Mouse (Mus musculus) forebrain, embryonic 11.5 days (tissue): ENCODE measurements around the gene Grb7. TPM values are rescaled to one million over a fixed set of nuclear protein-coding genes. Genes with fewer than 3 reads are reported as not detected.

ENCODE experiments used
- ATAC-seq: fragments of 200-750 bp; cut with Nextera tagmentation; replicated peaks from 2 replicates; pipeline ENCODE4 v1.8.0; 2017; ENCODE audit warnings: moderate TSS enrichment; ENCODE audit not compliant: low FRiP score
- DNase-seq: peaks from one replicate; pipeline ENCODE4 v3.0.0-alpha.2; 2017; ENCODE audit warnings: low spot score
- H3K27ac ChIP-seq: fragments of 300-500 bp; sonication (generic); 2 replicates; pipeline ENCODE4 v1.5.1; 2014; ENCODE audit warnings: low read depth, low read length
- H3K27me3 ChIP-seq: fragments of 300-500 bp; sonication (generic); 2 replicates; pipeline ENCODE4 v1.6.1; 2014; ENCODE audit warnings: mild to moderate bottlenecking, low read length, mixed read lengths; ENCODE audit not compliant: control insufficient read depth, insufficient read depth
- H3K36me3 ChIP-seq: fragments of 300-500 bp; sonication (generic); 2 replicates; pipeline ENCODE4 v1.6.1; 2014; ENCODE audit warnings: mild to moderate bottlenecking, low read length, moderate library complexity, mixed read lengths; ENCODE audit not compliant: control insufficient read depth, insufficient read depth
- H3K4me1 ChIP-seq: fragments of 300-500 bp; sonication (generic); replicated peaks from 2 replicates; pipeline ENCODE4 v1.6.1; 2014; ENCODE audit warnings: low read length, mixed read lengths; ENCODE audit not compliant: control insufficient read depth, insufficient read depth
- H3K4me2 ChIP-seq: fragments of 300-500 bp; sonication (generic); 2 replicates; pipeline ENCODE4 v1.6.1; 2014; ENCODE audit warnings: low read depth, mild to moderate bottlenecking, low read length, moderate library complexity, mixed read lengths; ENCODE audit not compliant: severe bottlenecking
- H3K4me3 ChIP-seq: fragments of 300-500 bp; sonication (generic); 2 replicates; pipeline ENCODE4 v1.5.1; 2014; ENCODE audit warnings: low read depth, low read length
- H3K9ac ChIP-seq: fragments of 300-500 bp; sonication (generic); 2 replicates; pipeline ENCODE4 v1.6.1; 2014; ENCODE audit warnings: low read length
- H3K9me3 ChIP-seq: fragments of 300-500 bp; sonication (generic); 2 replicates; pipeline ENCODE4 v1.6.1; 2016; ENCODE audit warnings: low read length, mixed read lengths; ENCODE audit not compliant: control insufficient read depth
- WGBS: fragments of 180-500 bp; shearing (Covaris S2); extraction: QIAGEN DNeasy Blood & Tissue Kit; methylation state at CpG from one replicate; pipeline ENCODE4 v1.1.7; 2014; 5-methylcytosine and 5-hydroxymethylcytosine counted together
- polyA plus RNA-seq: library from polyadenylated mRNA; unstranded; fragments of >200 nt; fragmentation: Nextera tagmentation; extraction: Ambion mirVana; gene quantifications from 2 replicates; pipeline ENCODE4 v1.2.1, GENCODE M21; 2014

Gene Grb7
- polyA plus RNA-seq, 1 experiment from 2014 or later = 1.9 TPM

GRCm38 (mm10) chr11:98412797-98413301 lies 33.3 kb upstream of the Grb7 start:
- Histone ChIP-seq H3K4me2 (peak overlapping the region; percentile 98), H3K36me3 (no peaks in the 10 kb centered on the region), H3K4me1 (peaks cover 9% of the 10 kb centered on the region; the same call in 1 of the 2 replicates), H3K9me3 (no peaks in the 10 kb centered on the region), H3K4me3 (peak overlapping the region; percentile 77), H3K27me3 (peaks cover 13% of the 10 kb centered on the region; the same call in 1 of the 2 replicates), H3K9ac (peak overlapping the region; percentile 82), H3K27ac (peak overlapping the region; percentile 57; the same call in 1 of the 2 replicates)
- WGBS = under 1% methylated on average over 40 of the region's 40 CpGs
- ATAC-seq (peak; percentile 47), DNase-seq (peak; percentile 81)

GRCm38 (mm10) chr11:98413731-98414130 lies 32.5 kb upstream of the Grb7 start:
- H3K27me3 ChIP-seq = peaks cover 13% of the 10 kb centered on the region; the same call in 1 of the 2 replicates
- no peak overlapping the region for H3K27ac ChIP-seq
- 30% methylated on average over 7 of the region's 7 CpGs for WGBS
- H3K4me1 ChIP-seq = peaks cover 9% of the 10 kb centered on the region; the same call in 1 of the 2 replicates
- peak overlapping the region; percentile 77; the same call in 1 of the 2 replicates for H3K4me3 ChIP-seq
- H3K9me3 ChIP-seq = no peaks in the 10 kb centered on the region
- H3K4me2 ChIP-seq = peak overlapping the region; percentile 98; the same call in 1 of the 2 replicates
- ATAC-seq (no peak), DNase-seq (no peak)
- no peak overlapping the region for H3K9ac ChIP-seq
- H3K36me3 ChIP-seq = no peaks in the 10 kb centered on the region

- DNase-seq = no peak
- H3K9ac ChIP-seq = no peak overlapping the region
- no peak overlapping the region for H3K4me2 ChIP-seq
- H3K4me3 ChIP-seq = no peak overlapping the region
- H3K9me3 ChIP-seq = no peaks in the 10 kb centered on the region
- H3K27me3 ChIP-seq = peaks cover 13% of the 10 kb centered on the region; the same call in 1 of the 2 replicates
- peaks cover 7% of the 10 kb centered on the region; the same call in 1 of the 2 replicates for H3K4me1 ChIP-seq
- ATAC-seq = no peak
- 32% methylated on average over 2 of the region's 2 CpGs for WGBS
- no peaks in the 10 kb centered on the region for H3K36me3 ChIP-seq
- H3K27ac ChIP-seq = no peak overlapping the region
Observed at GRCm38 (mm10) chr11:98414162-98414561, 32.0 kb upstream of the Grb7 start.

GRCm38 (mm10) chr11:98417074-98417473 lies 29.1 kb upstream of the Grb7 start:
- Histone ChIP-seq H3K27me3 (no peaks in the 10 kb centered on the region), H3K27ac (no peak overlapping the region), H3K36me3 (no peaks in the 10 kb centered on the region), H3K4me1 (no peaks in the 10 kb centered on the region), H3K4me3 (no peak overlapping the region), H3K9me3 (no peaks in the 10 kb centered on the region), H3K4me2 (no peak overlapping the region), H3K9ac (no peak overlapping the region)
- DNase-seq = no peak
- no peak for ATAC-seq
- 85% methylated on average over 1 of the region's 1 CpGs for WGBS

GRCm38 (mm10) chr11:98418273-98418672 lies 27.9 kb upstream of the Grb7 start:
- WGBS = 80% methylated on average over 6 of the region's 6 CpGs
- Histone ChIP-seq H3K4me2 (no peak overlapping the region), H3K4me3 (no peak overlapping the region), H3K4me1 (no peaks in the 10 kb centered on the region), H3K36me3 (no peaks in the 10 kb centered on the region), H3K27me3 (no peaks in the 10 kb centered on the region), H3K9ac (no peak overlapping the region), H3K9me3 (no peaks in the 10 kb centered on the region), H3K27ac (no peak overlapping the region)
- ATAC-seq (no peak), DNase-seq (no peak)

- no peaks in the 10 kb centered on the region for H3K36me3 ChIP-seq
- no peaks in the 10 kb centered on the region for H3K27me3 ChIP-seq
- DNase-seq = no peak
- H3K27ac ChIP-seq = no peak overlapping the region
- no peak overlapping the region for H3K4me2 ChIP-seq
- H3K4me3 ChIP-seq = no peak overlapping the region
- H3K9me3 ChIP-seq = no peaks in the 10 kb centered on the region
- H3K4me1 ChIP-seq = no peaks in the 10 kb centered on the region
- 83% methylated on average over 10 of the region's 10 CpGs for WGBS
- no peak for ATAC-seq
- no peak overlapping the region for H3K9ac ChIP-seq
Observed at GRCm38 (mm10) chr11:98418939-98419547, 27.2 kb upstream of the Grb7 start.

GRCm38 (mm10) chr11:98426592-98426991 lies 19.6 kb upstream of the Grb7 start:
- H3K4me1 ChIP-seq = no peaks in the 10 kb centered on the region
- WGBS = 89% methylated on average over 7 of the region's 7 CpGs
- no peak overlapping the region for H3K4me3 ChIP-seq
- DNase-seq = no peak
- no peak overlapping the region for H3K4me2 ChIP-seq
- no peaks in the 10 kb centered on the region for H3K9me3 ChIP-seq
- H3K27me3 ChIP-seq = no peaks in the 10 kb centered on the region
- H3K36me3 ChIP-seq = no peaks in the 10 kb centered on the region; the same call in 1 of the 2 replicates
- no peak overlapping the region for H3K27ac ChIP-seq
- no peak overlapping the region for H3K9ac ChIP-seq
- no peak for ATAC-seq

- DNase-seq = no peak
- no peak for ATAC-seq
- H3K9ac ChIP-seq = no peak overlapping the region
- no peaks in the 10 kb centered on the region for H3K4me1 ChIP-seq
- H3K9me3 ChIP-seq = no peaks in the 10 kb centered on the region
- WGBS = 89% methylated on average over 5 of the region's 5 CpGs
- no peak overlapping the region for H3K27ac ChIP-seq
- H3K4me2 ChIP-seq = no peak overlapping the region
- H3K4me3 ChIP-seq = no peak overlapping the region
- H3K27me3 ChIP-seq = no peaks in the 10 kb centered on the region
- no peaks in the 10 kb centered on the region; the same call in 1 of the 2 replicates for H3K36me3 ChIP-seq
Observed at GRCm38 (mm10) chr11:98428436-98428835, 17.8 kb upstream of the Grb7 start.
